Mouse (Mus musculus): ENCODE results near the gene Tet2. TPM values are rescaled to one million over a fixed set of nuclear protein-coding genes. Genes with fewer than 3 reads are reported as not detected.

The Tet2 gene
- total RNA-seq, 2 experiments from 2014 or later, result 32.1 to 34.3 TPM

GRCm38 (mm10) chr3:133473781-133474180 lies 71.2 kb downstream of the Tet2 start:
- intact Hi-C loops (cut with DNase I; ENCODE audit: low total_unique reads), result no loop called here
- DNase-seq, result no peak

DNA sequence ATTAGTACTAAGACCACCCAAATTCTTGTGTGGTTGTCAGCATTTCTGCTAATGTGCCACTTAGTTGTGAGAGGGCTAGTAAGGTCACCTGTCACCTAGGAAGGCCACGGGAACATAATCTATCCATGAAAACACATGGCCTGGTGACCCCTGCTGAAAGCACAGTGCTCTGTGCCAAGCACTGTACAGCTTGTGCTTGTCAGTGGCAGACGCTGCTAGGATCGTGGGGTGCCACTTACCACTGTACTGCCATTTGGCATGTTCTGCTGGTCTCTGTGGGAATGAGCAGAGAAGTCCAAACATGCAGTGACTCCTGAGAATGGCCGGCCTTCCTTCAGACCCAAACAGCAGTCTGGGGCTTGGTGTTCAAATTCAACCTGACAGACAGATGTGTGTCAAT lies 73.8 kb downstream of the Tet2 start:
- intact Hi-C loops (cut with DNase I; ENCODE audit: low total_unique reads), result no loop called here
- DNase-seq, result no peak

- DNase-seq, result no peak
- intact Hi-C loops (cut with DNase I; ENCODE audit: low total_unique reads), result no loop called here
Observed at GRCm38 (mm10) chr3:133468883-133469282, 76.1 kb downstream of the Tet2 start.

- no peak for DNase-seq
- intact Hi-C loops (cut with DNase I; ENCODE audit: low total_unique reads), result no loop called here
Observed at GRCm38 (mm10) chr3:133463233-133463632, 81.7 kb downstream of the Tet2 start.

- intact Hi-C loops (cut with DNase I; ENCODE audit: low total_unique reads), result no loop called here
- no peak for DNase-seq
Observed at GRCm38 (mm10) chr3:133462485-133462884, 82.5 kb downstream of the Tet2 start.

DNA sequence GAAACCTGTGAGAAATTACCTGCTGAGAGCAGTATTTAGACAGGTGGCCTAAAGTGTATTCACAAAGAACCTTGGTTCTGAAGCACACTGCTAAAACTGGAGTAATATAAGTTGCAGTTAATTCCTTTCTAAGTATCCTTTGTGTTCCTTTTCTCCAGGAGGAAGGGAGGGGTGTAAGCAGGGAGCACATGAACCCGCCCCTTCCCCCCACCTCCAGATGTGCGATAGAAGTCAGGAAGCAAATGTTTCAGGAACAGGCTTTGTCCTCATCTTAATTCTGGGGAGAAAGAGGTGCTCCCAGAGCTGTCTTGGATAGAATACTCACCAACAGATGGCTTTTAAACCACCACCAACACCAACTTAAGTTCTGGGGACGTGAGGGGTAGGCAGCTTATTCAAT lies 82.9 kb downstream of the Tet2 start:
- DNase-seq, result no peak
- intact Hi-C loops (cut with DNase I; ENCODE audit: low total_unique reads), result no loop called here

- intact Hi-C loops (cut with DNase I; ENCODE audit: low total_unique reads), result no loop called here
- no peak for DNase-seq
Observed at GRCm38 (mm10) chr3:133459174-133459573, 85.8 kb downstream of the Tet2 start.

- DNase-seq, result peak; percentile 8
- intact Hi-C loops (cut with DNase I; ENCODE audit: low total_unique reads), result no loop called here
Observed at GRCm38 (mm10) chr3:133453896-133454295, 91.0 kb downstream of the Tet2 start.

DNA sequence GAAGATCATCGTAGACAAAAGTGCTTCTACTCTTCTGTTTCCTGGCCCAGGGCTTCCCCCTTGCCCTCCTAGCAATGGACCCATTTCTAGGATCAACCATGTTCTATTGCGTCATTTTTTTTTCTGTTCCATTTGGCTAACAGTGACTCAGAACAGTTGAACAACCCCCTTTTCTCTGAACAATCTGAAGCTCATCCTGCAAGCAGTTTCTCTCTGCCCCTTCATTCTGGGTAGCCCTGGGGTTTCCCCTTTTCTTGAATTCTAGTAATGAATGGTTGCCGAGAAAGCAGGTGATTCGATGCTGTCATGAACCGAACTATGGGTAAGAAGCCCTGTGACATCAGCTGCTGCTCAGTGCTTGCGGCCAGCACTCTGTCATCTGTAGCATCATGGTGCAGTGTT lies 108.0 kb downstream of the Tet2 start:
- no peak for DNase-seq
- intact Hi-C loops (cut with DNase I; ENCODE audit: low total_unique reads), result no loop called here

GRCm38 (mm10) chr3:133436279-133436860 lies 108.6 kb downstream of the Tet2 start:
- intact Hi-C loops (cut with DNase I; ENCODE audit: low total_unique reads), result no loop called here
- DNase-seq, result no peak

DNA sequence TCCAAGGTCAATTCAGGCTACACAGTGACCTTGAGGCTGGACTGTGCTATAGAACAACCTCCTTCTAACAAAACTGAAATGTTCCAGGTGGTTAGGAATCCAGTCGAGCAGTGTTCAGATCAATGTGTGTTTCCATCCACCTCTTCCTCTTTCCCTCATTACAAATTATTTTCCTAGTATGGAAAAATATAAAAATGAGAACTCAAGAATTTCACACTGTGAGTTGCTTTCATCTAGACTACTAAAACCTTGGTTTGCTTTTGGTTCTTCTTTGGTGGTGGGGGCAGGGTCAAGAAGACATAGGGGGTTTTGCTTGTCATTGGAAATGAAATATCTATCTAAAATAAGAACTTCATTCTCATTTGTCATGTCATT lies 109.2 kb downstream of the Tet2 start:
- DNase-seq, result no peak
- intact Hi-C loops (cut with DNase I; ENCODE audit: low total_unique reads), result no loop called here

DNA sequence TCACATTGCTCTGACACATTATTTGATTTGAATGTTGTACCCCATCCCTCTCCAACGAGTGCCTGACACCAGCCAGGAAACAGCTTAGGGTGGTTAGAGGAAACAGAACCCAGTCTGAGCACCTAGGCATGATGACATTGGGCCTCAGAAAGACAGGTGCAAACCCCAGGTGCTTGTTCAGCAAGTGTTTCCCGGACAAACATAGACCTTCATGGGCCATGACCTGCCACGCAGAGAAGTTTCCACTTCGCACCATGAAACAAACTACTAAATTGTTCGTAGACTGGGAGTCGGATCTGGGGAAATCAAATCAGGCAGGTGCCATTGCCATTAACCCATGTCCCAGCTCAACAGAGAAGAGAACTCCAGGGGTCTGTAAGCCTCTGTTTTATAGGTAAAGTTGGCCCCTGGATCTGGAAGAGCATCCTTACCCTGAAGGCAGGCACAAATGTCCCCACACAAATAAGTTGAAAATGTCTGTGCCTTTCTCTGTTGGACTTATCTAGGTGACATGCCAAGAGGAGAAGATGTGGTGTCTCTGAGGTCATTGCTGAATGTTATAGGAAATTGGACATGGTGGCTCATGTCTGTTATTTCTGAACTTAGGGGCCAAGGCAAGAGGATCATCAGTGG lies 109.7 kb downstream of the Tet2 start:
- intact Hi-C loops (cut with DNase I; ENCODE audit: low total_unique reads), result no loop called here
- no peak for DNase-seq

DNA sequence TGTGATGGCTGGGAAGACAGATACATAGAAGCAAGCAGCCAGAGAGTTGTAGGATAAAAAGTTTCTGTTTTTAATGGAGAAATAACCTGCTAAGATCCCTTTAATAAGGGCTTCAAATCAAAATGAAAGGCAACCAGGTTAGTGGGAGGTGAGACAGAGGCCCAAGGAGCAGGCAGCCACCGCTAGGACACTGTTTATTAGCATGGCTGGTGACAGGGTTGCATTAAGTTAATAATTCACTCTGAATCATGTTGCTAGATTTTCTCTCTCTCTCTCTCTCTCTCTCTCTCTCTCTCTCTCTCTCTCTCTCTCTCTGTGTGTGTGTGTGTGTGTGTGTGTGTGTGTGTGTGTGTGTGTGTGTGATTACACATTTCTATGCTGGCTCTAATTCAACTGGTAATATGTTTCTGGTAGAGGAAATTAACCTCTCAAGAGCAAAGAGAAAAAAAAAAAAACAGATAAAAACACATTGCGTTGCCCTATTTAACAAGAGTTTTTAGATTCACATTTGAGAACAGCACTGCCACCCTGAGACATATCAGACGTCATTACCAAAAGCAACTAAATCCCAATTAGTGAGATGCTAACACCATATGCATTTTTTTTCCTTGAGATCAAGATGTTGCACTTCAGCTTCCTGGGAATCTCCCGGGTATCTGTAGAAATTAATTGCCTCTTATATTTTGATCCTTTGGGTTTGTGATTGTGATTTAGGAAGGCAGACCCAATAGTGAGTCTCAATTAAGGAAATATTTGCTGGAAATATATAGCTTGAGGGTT lies 115.4 kb downstream of the Tet2 start:
- DNase-seq, result no peak
- intact Hi-C loops (cut with DNase I; ENCODE audit: low total_unique reads), result no loop called here

DNA sequence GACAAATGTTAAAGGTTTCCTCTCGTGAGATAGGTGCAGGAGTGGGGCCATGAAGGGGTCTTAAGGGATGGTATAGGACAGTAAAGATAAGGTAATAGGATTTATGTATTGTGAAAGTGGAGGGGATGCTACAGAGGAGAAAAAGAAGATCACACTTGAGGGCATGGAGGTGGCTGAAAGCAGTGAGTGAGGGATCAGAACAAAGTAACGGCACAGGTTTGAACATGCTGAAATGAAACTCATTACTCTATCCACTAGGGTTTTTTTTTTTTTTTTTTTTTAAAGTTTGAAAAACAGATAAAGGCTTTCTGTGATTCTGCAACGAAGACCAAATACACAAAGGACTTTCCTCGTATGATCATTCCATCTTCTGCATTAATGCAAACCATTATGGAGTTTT lies 116.9 kb downstream of the Tet2 start:
- intact Hi-C loops (cut with DNase I; ENCODE audit: low total_unique reads), result no loop called here

GRCm38 (mm10) chr3:133423073-133423472 lies 121.9 kb downstream of the Tet2 start:
- DNase-seq, result no peak
- intact Hi-C loops (cut with DNase I; ENCODE audit: low total_unique reads), result no loop called here

More for the DNA sequence above, 116.9 kb downstream of the Tet2 start:
- DNase-seq, result no peak

DNA sequence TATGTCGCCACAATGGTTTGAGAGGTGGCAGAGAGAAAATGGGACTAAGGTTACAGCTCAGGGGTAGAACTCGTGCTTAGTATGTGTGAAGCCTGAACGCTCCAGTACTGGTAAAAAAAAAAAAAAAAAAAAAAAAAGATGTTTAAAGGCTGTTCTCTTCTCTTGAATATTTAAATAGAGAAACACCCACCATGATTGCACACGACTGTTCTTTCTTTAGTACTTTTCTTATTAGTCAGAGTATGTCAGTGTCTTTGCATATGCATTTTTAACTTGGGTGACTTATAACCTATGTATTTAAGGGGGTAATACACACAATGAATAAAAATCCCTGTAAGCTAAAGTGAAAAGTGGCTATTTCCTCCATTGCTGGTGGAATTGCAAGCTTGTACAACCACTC lies 130.2 kb downstream of the Tet2 start:
- no peak for DNase-seq
- intact Hi-C loops (cut with DNase I; ENCODE audit: low total_unique reads), result no loop called here

Small RNAs within 50 kb of the gene (microRNA-seq; reads per million reads assigned to microRNA genes)
- gene Gm25042, result 0 reads per million in 2 experiments

Other genes with a start within 250 kb of the Tet2 start
- 10 to 100 TPM; 44.1 to 44.5 TPM for gene Ppa2, start 235.0 kb downstream of the Tet2 start, total RNA-seq (2021)

All from gastrocnemius, postnatal 14 days (tissue).